Mouse (Mus musculus): Measurements from ENCODE around the gene Tmem203. TPM values are rescaled to one million over a fixed set of nuclear protein-coding genes. Genes with fewer than 3 reads are reported as not detected.

The Tmem203 gene
- polyA plus RNA-seq, 1 experiment from 2014 or later, result 39.7 TPM

- ATAC-seq (ENCODE audit: low FRiP score, low TSS enrichment), result peak; percentile 92
- Histone ChIP-seq H3K4me1 (replicated peaks; ENCODE audit: control insufficient read depth, insufficient read depth) (no peaks in the 10 kb centered on the region), H3K4me3 (ENCODE audit: low read depth, low read length) (peak overlapping the region; percentile 48), H3K9me3 (ENCODE audit: control insufficient read depth, low read length) (no peaks in the 10 kb centered on the region), H3K27me3 (ENCODE audit: control insufficient read depth, insufficient read depth, low read length) (no peaks in the 10 kb centered on the region), H3K9ac (ENCODE audit: low read length) (peak overlapping the region; percentile 67), H3K36me3 (ENCODE audit: control insufficient read depth, insufficient read depth, low read length) (no peaks in the 10 kb centered on the region), H3K4me2 (replicated peaks; ENCODE audit: low read depth) (peak overlapping the region; percentile 55), H3K27ac (replicated peaks) (peak overlapping the region; percentile 97)
- peak; percentile 14 for TF ChIP-seq EP300 (optimal IDR thresholded peaks at IDR 0.05)
- no peak; the same call in 1 of the 2 replicates for TF ChIP-seq CTCF (IDR thresholded peaks at IDR 0.05; ENCODE audit: low read depth)
- WGBS, result 1% methylated on average over 41 of the region's 41 CpGs
- peak; percentile 98 for DNase-seq (ENCODE audit: low spot score)
Measured at GRCm38 (mm10) chr2:25224766-25225752, 30.2 kb upstream of the Tmem203 start.

- 55% methylated on average over 8 of the region's 8 CpGs for WGBS
- Histone ChIP-seq H3K27ac (replicated peaks) (peak overlapping the region; percentile 97), H3K9me3 (ENCODE audit: control insufficient read depth, low read length) (no peaks in the 10 kb centered on the region), H3K4me1 (replicated peaks; ENCODE audit: control insufficient read depth, insufficient read depth) (no peaks in the 10 kb centered on the region), H3K4me2 (replicated peaks; ENCODE audit: low read depth) (peak overlapping the region; percentile 55), H3K27me3 (ENCODE audit: control insufficient read depth, insufficient read depth, low read length) (no peaks in the 10 kb centered on the region), H3K9ac (ENCODE audit: low read length) (0 out of 2 replicates have a peak overlapping the region, but pooled peaks have one; percentile 67), H3K36me3 (ENCODE audit: control insufficient read depth, insufficient read depth, low read length) (no peaks in the 10 kb centered on the region), H3K4me3 (ENCODE audit: low read depth, low read length) (peak overlapping the region; percentile 48; the same call in 1 of the 2 replicates)
- ATAC-seq (ENCODE audit: low FRiP score, low TSS enrichment) (no peak), DNase-seq (ENCODE audit: low spot score) (no peak)
- TF ChIP-seq EP300 (optimal IDR thresholded peaks at IDR 0.05) (no peak), CTCF (IDR thresholded peaks at IDR 0.05; ENCODE audit: low read depth) (no peak)
Measured at GRCm38 (mm10) chr2:25225811-25226379, 29.3 kb upstream of the Tmem203 start.

- TF ChIP-seq CTCF (IDR thresholded peaks at IDR 0.05; ENCODE audit: low read depth), result no peak
- TF ChIP-seq EP300 (optimal IDR thresholded peaks at IDR 0.05), result no peak
- ATAC-seq (ENCODE audit: low FRiP score, low TSS enrichment), result no peak
- Histone ChIP-seq H3K9ac (ENCODE audit: low read length) (no peak overlapping the region), H3K27ac (replicated peaks) (no peak overlapping the region), H3K9me3 (ENCODE audit: control insufficient read depth, low read length) (no peaks in the 10 kb centered on the region), H3K4me1 (replicated peaks; ENCODE audit: control insufficient read depth, insufficient read depth) (no peaks in the 10 kb centered on the region), H3K27me3 (ENCODE audit: control insufficient read depth, insufficient read depth, low read length) (no peaks in the 10 kb centered on the region), H3K4me3 (ENCODE audit: low read depth, low read length) (no peak overlapping the region), H3K4me2 (replicated peaks; ENCODE audit: low read depth) (no peak overlapping the region), H3K36me3 (ENCODE audit: control insufficient read depth, insufficient read depth, low read length) (no peaks in the 10 kb centered on the region)
- no peak for DNase-seq (ENCODE audit: low spot score)
- WGBS, result 77% methylated on average over 5 of the region's 5 CpGs
Measured at GRCm38 (mm10) chr2:25226864-25227263, 28.4 kb upstream of the Tmem203 start.

GRCm38 (mm10) chr2:25227406-25227805 lies 27.8 kb upstream of the Tmem203 start:
- Histone ChIP-seq H3K4me1 (replicated peaks; ENCODE audit: control insufficient read depth, insufficient read depth) (no peaks in the 10 kb centered on the region), H3K9ac (ENCODE audit: low read length) (no peak overlapping the region), H3K27ac (replicated peaks) (no peak overlapping the region), H3K4me3 (ENCODE audit: low read depth, low read length) (no peak overlapping the region), H3K36me3 (ENCODE audit: control insufficient read depth, insufficient read depth, low read length) (no peaks in the 10 kb centered on the region), H3K9me3 (ENCODE audit: control insufficient read depth, low read length) (no peaks in the 10 kb centered on the region), H3K4me2 (replicated peaks; ENCODE audit: low read depth) (no peak overlapping the region), H3K27me3 (ENCODE audit: control insufficient read depth, insufficient read depth, low read length) (no peaks in the 10 kb centered on the region)
- ATAC-seq (ENCODE audit: low FRiP score, low TSS enrichment) (no peak), DNase-seq (ENCODE audit: low spot score) (no peak)
- no peak for TF ChIP-seq CTCF (IDR thresholded peaks at IDR 0.05; ENCODE audit: low read depth)
- TF ChIP-seq EP300 (optimal IDR thresholded peaks at IDR 0.05), result no peak
- 91% methylated on average over 4 of the region's 4 CpGs for WGBS

- Histone ChIP-seq H3K4me3 (ENCODE audit: low read depth, low read length) (peak overlapping the region; percentile 8; the same call in 1 of the 2 replicates), H3K4me1 (replicated peaks; ENCODE audit: control insufficient read depth, insufficient read depth) (no peaks in the 10 kb centered on the region)
Measured at GRCm38 (mm10) chr2:25228431-25228889, 26.8 kb upstream of the Tmem203 start.

More at GRCm38 (mm10) chr2:25228431-25228889, 26.8 kb upstream of the Tmem203 start:
- Histone ChIP-seq H3K36me3 (ENCODE audit: control insufficient read depth, insufficient read depth, low read length) (no peaks in the 10 kb centered on the region), H3K9me3 (ENCODE audit: control insufficient read depth, low read length) (no peaks in the 10 kb centered on the region), H3K27me3 (ENCODE audit: control insufficient read depth, insufficient read depth, low read length) (no peaks in the 10 kb centered on the region), H3K4me2 (replicated peaks; ENCODE audit: low read depth) (peak overlapping the region; percentile 40), H3K9ac (ENCODE audit: low read length) (peak overlapping the region; percentile 31; the same call in 1 of the 2 replicates), H3K27ac (replicated peaks) (peak overlapping the region; percentile 87)
- ATAC-seq (ENCODE audit: low FRiP score, low TSS enrichment) (peak; percentile 67), DNase-seq (ENCODE audit: low spot score) (peak; percentile 88)
- WGBS, result 0% methylated on average over 7 of the region's 7 CpGs
- TF ChIP-seq EP300 (optimal IDR thresholded peaks at IDR 0.05) (peak; percentile 64), CTCF (IDR thresholded peaks at IDR 0.05; ENCODE audit: low read depth) (peak; percentile 74)
